Mouse (Mus musculus): Measurements from ENCODE around the gene Hrg. TPM values are rescaled to one million over a fixed set of nuclear protein-coding genes. Genes with fewer than 3 reads are reported as not detected.

Gene Hrg
- polyA plus RNA-seq (2015; fragmentation: Nextera tagmentation; extraction: Ambion mirVana): 443 and 542 TPM in 2 replicates

- Histone ChIP-seq H3K36me3 (replicated peaks; ENCODE audit: insufficient read depth, low read length) (0 out of 2 replicates have a peak, but pooled peaks cover under 1% of the 10 kb centered on the region), H3K4me1 (ENCODE audit: insufficient read depth) (0 out of 2 replicates have a peak, but pooled peaks cover 2% of the 10 kb centered on the region), H3K9me3 (ENCODE audit: low read length) (no peaks in the 10 kb centered on the region), H3K4me2 (ENCODE audit: low read depth, low read length) (peak within 1 kb of the TSS; percentile 51), H3K27ac (ENCODE audit: low read depth) (peak within 1 kb of the TSS; percentile 80), H3K9ac (replicated peaks) (peak within 1 kb of the TSS; percentile 54; the same call in 1 of the 2 replicates), H3K27me3 (ENCODE audit: insufficient read depth, low read length) (no peaks in the 10 kb centered on the region), H3K4me3 (ENCODE audit: low read depth, low read length) (peak within 1 kb of the TSS; percentile 29)
- DNase-seq (peak; percentile 25), ATAC-seq (peak; percentile 80)
- WGBS (ENCODE audit: insufficient replicate concordance): 71% methylated on average over 6 of the region's 6 CpGs
- TF ChIP-seq EP300 (IDR thresholded peaks at IDR 0.05; ENCODE audit: low read depth) (peak; percentile 76), CTCF (IDR thresholded peaks at IDR 0.05; ENCODE audit: low read depth) (no peak)
These were observed at the start of gene Hrg for GRCm38 (mm10) chr16:22950840-22951395. Gene Hrg (plus strand): TSS chr16:22951072.

GRCm38 (mm10) chr16:22901326-22901725 lies 49.5 kb upstream of the Hrg start:
- no peak for TF ChIP-seq CTCF (IDR thresholded peaks at IDR 0.05; ENCODE audit: low read depth)
- TF ChIP-seq EP300 (IDR thresholded peaks at IDR 0.05; ENCODE audit: low read depth): peak; percentile 11; the same call in 1 of the 2 replicates
- no peak overlapping the region for H3K4me3 ChIP-seq (ENCODE audit: low read depth, low read length)
- DNase-seq: no peak
- H3K4me1 ChIP-seq (ENCODE audit: insufficient read depth): no peaks in the 10 kb centered on the region
- no peaks in the 10 kb centered on the region for H3K36me3 ChIP-seq (replicated peaks; ENCODE audit: insufficient read depth, low read length)
- 58% methylated on average over 3 of the region's 3 CpGs for WGBS (ENCODE audit: insufficient replicate concordance)
- H3K4me2 ChIP-seq (ENCODE audit: low read depth, low read length): no peak overlapping the region
- no peaks in the 10 kb centered on the region for H3K9me3 ChIP-seq (ENCODE audit: low read length)
- H3K27ac ChIP-seq (ENCODE audit: low read depth): peak overlapping the region; percentile 82
- no peak for ATAC-seq
- no peak overlapping the region for H3K9ac ChIP-seq (replicated peaks)
- H3K27me3 ChIP-seq (ENCODE audit: insufficient read depth, low read length): no peaks in the 10 kb centered on the region

- Histone ChIP-seq H3K27ac (ENCODE audit: low read depth) (no peak overlapping the region), H3K36me3 (replicated peaks; ENCODE audit: insufficient read depth, low read length) (no peaks in the 10 kb centered on the region), H3K4me3 (ENCODE audit: low read depth, low read length) (no peak overlapping the region), H3K4me2 (ENCODE audit: low read depth, low read length) (no peak overlapping the region), H3K27me3 (ENCODE audit: insufficient read depth, low read length) (no peaks in the 10 kb centered on the region), H3K9ac (replicated peaks) (no peak overlapping the region), H3K9me3 (ENCODE audit: low read length) (no peaks in the 10 kb centered on the region), H3K4me1 (ENCODE audit: insufficient read depth) (no peaks in the 10 kb centered on the region)
- no peak for DNase-seq
- ATAC-seq: no peak
- no peak for TF ChIP-seq EP300 (IDR thresholded peaks at IDR 0.05; ENCODE audit: low read depth)
- no peak for TF ChIP-seq CTCF (IDR thresholded peaks at IDR 0.05; ENCODE audit: low read depth)
- 72% methylated on average over 6 of the region's 6 CpGs for WGBS (ENCODE audit: insufficient replicate concordance)
These were observed 41.6 kb upstream of the Hrg start for GRCm38 (mm10) chr16:22909290-22909689.

- Histone ChIP-seq H3K4me2 (ENCODE audit: low read depth, low read length) (no peak overlapping the region), H3K36me3 (replicated peaks; ENCODE audit: insufficient read depth, low read length) (no peaks in the 10 kb centered on the region), H3K4me3 (ENCODE audit: low read depth, low read length) (no peak overlapping the region), H3K9ac (replicated peaks) (no peak overlapping the region), H3K27ac (ENCODE audit: low read depth) (no peak overlapping the region), H3K9me3 (ENCODE audit: low read length) (no peaks in the 10 kb centered on the region), H3K27me3 (ENCODE audit: insufficient read depth, low read length) (no peaks in the 10 kb centered on the region), H3K4me1 (ENCODE audit: insufficient read depth) (no peaks in the 10 kb centered on the region)
- 69% methylated on average over 3 of the region's 3 CpGs for WGBS (ENCODE audit: insufficient replicate concordance)
- no peak for ATAC-seq
- no peak for DNase-seq
- TF ChIP-seq CTCF (IDR thresholded peaks at IDR 0.05; ENCODE audit: low read depth) (no peak), EP300 (IDR thresholded peaks at IDR 0.05; ENCODE audit: low read depth) (no peak)
These were observed 38.9 kb upstream of the Hrg start for GRCm38 (mm10) chr16:22911986-22912385.

- ATAC-seq (no peak), DNase-seq (no peak)
- Histone ChIP-seq H3K4me3 (ENCODE audit: low read depth, low read length) (no peak overlapping the region), H3K4me2 (ENCODE audit: low read depth, low read length) (no peak overlapping the region), H3K27me3 (ENCODE audit: insufficient read depth, low read length) (no peaks in the 10 kb centered on the region), H3K9me3 (ENCODE audit: low read length) (no peaks in the 10 kb centered on the region), H3K9ac (replicated peaks) (no peak overlapping the region), H3K27ac (ENCODE audit: low read depth) (no peak overlapping the region), H3K4me1 (ENCODE audit: insufficient read depth) (no peaks in the 10 kb centered on the region), H3K36me3 (replicated peaks; ENCODE audit: insufficient read depth, low read length) (no peaks in the 10 kb centered on the region)
- WGBS (ENCODE audit: insufficient replicate concordance): 74% methylated on average over 6 of the region's 6 CpGs
- TF ChIP-seq EP300 (IDR thresholded peaks at IDR 0.05; ENCODE audit: low read depth): no peak
- no peak for TF ChIP-seq CTCF (IDR thresholded peaks at IDR 0.05; ENCODE audit: low read depth)
These were observed 38.0 kb upstream of the Hrg start for GRCm38 (mm10) chr16:22912886-22913285.

GRCm38 (mm10) chr16:22914276-22914675 lies 36.6 kb upstream of the Hrg start:
- no peak for DNase-seq
- peak; percentile 63; the same call in 1 of the 2 replicates for TF ChIP-seq EP300 (IDR thresholded peaks at IDR 0.05; ENCODE audit: low read depth)
- no peak for TF ChIP-seq CTCF (IDR thresholded peaks at IDR 0.05; ENCODE audit: low read depth)
- no peaks in the 10 kb centered on the region for H3K4me1 ChIP-seq (ENCODE audit: insufficient read depth)

More at GRCm38 (mm10) chr16:22914276-22914675, 36.6 kb upstream of the Hrg start:
- ATAC-seq: peak; percentile 89
- no peaks in the 10 kb centered on the region for H3K36me3 ChIP-seq (replicated peaks; ENCODE audit: insufficient read depth, low read length)
- H3K27ac ChIP-seq (ENCODE audit: low read depth): peak overlapping the region; percentile 34; the same call in 1 of the 2 replicates
- H3K9ac ChIP-seq (replicated peaks): no peak overlapping the region
- H3K4me2 ChIP-seq (ENCODE audit: low read depth, low read length): no peak overlapping the region
- H3K4me3 ChIP-seq (ENCODE audit: low read depth, low read length): no peak overlapping the region
- no peaks in the 10 kb centered on the region for H3K9me3 ChIP-seq (ENCODE audit: low read length)
- no peaks in the 10 kb centered on the region for H3K27me3 ChIP-seq (ENCODE audit: insufficient read depth, low read length)

Data from liver, postnatal 0 days (tissue).